Mouse (Mus musculus) spleen, postnatal 10 days (tissue): Measurements from ENCODE around the gene Glrx3.

ENCODE experiments used
- DNase-seq, 2 experiments: peaks; one replicate each; pipeline ENCODE4 v3.0.0; 2021 to 2022; ENCODE audit warnings: low spot score in 2 of 2

Glrx3 gene

GRCm38 (mm10) chr7:137471431-137472120, 34.2 kb downstream of the Glrx3 start:
- no peak for DNase-seq

- no peak for DNase-seq
Observed at GRCm38 (mm10) chr7:137472149-137472548, 34.7 kb downstream of the Glrx3 start.

- peak; percentile 92 to 95 for DNase-seq
Observed at GRCm38 (mm10) chr7:137477950-137478620, 40.7 kb downstream of the Glrx3 start.

- no peak for DNase-seq
Observed at GRCm38 (mm10) chr7:137478621-137478982, 41.2 kb downstream of the Glrx3 start.

GRCm38 (mm10) chr7:137480839-137481238, 43.4 kb downstream of the Glrx3 start:
- DNase-seq = no peak

GRCm38 (mm10) chr7:137483987-137484386, 46.6 kb downstream of the Glrx3 start:
- DNase-seq = no peak

GRCm38 (mm10) chr7:137488391-137488790, 51.0 kb downstream of the Glrx3 start:
- DNase-seq = no peak

GRCm38 (mm10) chr7:137490711-137491110, 53.3 kb downstream of the Glrx3 start:
- no peak for DNase-seq

- DNase-seq = no peak
Observed at GRCm38 (mm10) chr7:137492307-137492973, 55.0 kb downstream of the Glrx3 start.

- no peak for DNase-seq
Observed at GRCm38 (mm10) chr7:137498736-137499135, 61.3 kb downstream of the Glrx3 start.

GRCm38 (mm10) chr7:137517588-137517987, 80.2 kb downstream of the Glrx3 start:
- DNase-seq = no peak

- no peak for DNase-seq
Observed at GRCm38 (mm10) chr7:137518028-137518576, 80.7 kb downstream of the Glrx3 start.
